Mouse (Mus musculus): Measurements from ENCODE around the gene Olfr486. TPM values are rescaled to one million over a fixed set of nuclear protein-coding genes. Genes with fewer than 3 reads are reported as not detected.

Gene Olfr486
- polyA plus RNA-seq, 1 experiment from 2014 or later, result not detected

Other genes starting within 250 kb of the Olfr486 start
- not detected in 2 replicates for gene Olfr473, start 242.3 kb downstream of the Olfr486 start, polyA plus RNA-seq (2014; fragmentation: Nextera tagmentation; extraction: Ambion mirVana)
- gene Olfr474, start 218.1 kb downstream of the Olfr486 start, polyA plus RNA-seq (2014; fragmentation: Nextera tagmentation; extraction: Ambion mirVana), result not detected in 2 replicates
- not detected in 2 replicates for gene Olfr476, start 207.9 kb downstream of the Olfr486 start, polyA plus RNA-seq (2014; fragmentation: Nextera tagmentation; extraction: Ambion mirVana)
- gene Olfr477, start 186.0 kb downstream of the Olfr486 start, polyA plus RNA-seq (2014; fragmentation: Nextera tagmentation; extraction: Ambion mirVana), result not detected in 2 replicates
- not detected in 2 replicates for gene Olfr478, start 138.8 kb downstream of the Olfr486 start, polyA plus RNA-seq (2014; fragmentation: Nextera tagmentation; extraction: Ambion mirVana)
- not detected in 2 replicates for gene Olfr479, start 122.0 kb downstream of the Olfr486 start, polyA plus RNA-seq (2014; fragmentation: Nextera tagmentation; extraction: Ambion mirVana)
- not detected in 2 replicates for gene Olfr480, start 105.4 kb downstream of the Olfr486 start, polyA plus RNA-seq (2014; fragmentation: Nextera tagmentation; extraction: Ambion mirVana)
- not detected in 2 replicates for gene Olfr481, start 92.9 kb downstream of the Olfr486 start, polyA plus RNA-seq (2014; fragmentation: Nextera tagmentation; extraction: Ambion mirVana)
- gene Olfr482, start 75.2 kb downstream of the Olfr486 start, polyA plus RNA-seq (2014; fragmentation: Nextera tagmentation; extraction: Ambion mirVana), result not detected in 2 replicates
- gene Olfr483, start 71.9 kb downstream of the Olfr486 start, polyA plus RNA-seq (2014; fragmentation: Nextera tagmentation; extraction: Ambion mirVana), result not detected in 2 replicates
- gene Olfr484, start 45.3 kb downstream of the Olfr486 start, polyA plus RNA-seq (2014; fragmentation: Nextera tagmentation; extraction: Ambion mirVana), result not detected in 2 replicates
- not detected in 2 replicates for gene Olfr485, start 12.9 kb downstream of the Olfr486 start, polyA plus RNA-seq (2014; fragmentation: Nextera tagmentation; extraction: Ambion mirVana)
- gene Olfr487, start 41.9 kb upstream of the Olfr486 start, polyA plus RNA-seq (2014; fragmentation: Nextera tagmentation; extraction: Ambion mirVana), result not detected in 2 replicates
- not detected in 2 replicates for gene Olfr488, start 85.6 kb upstream of the Olfr486 start, polyA plus RNA-seq (2014; fragmentation: Nextera tagmentation; extraction: Ambion mirVana)
- gene Olfr490, start 116.2 kb upstream of the Olfr486 start, polyA plus RNA-seq (2014; fragmentation: Nextera tagmentation; extraction: Ambion mirVana), result not detected in 2 replicates
- not detected in 2 replicates for gene Olfr491, start 140.7 kb upstream of the Olfr486 start, polyA plus RNA-seq (2014; fragmentation: Nextera tagmentation; extraction: Ambion mirVana)
- not detected in 2 replicates for gene Olfr492, start 150.9 kb upstream of the Olfr486 start, polyA plus RNA-seq (2014; fragmentation: Nextera tagmentation; extraction: Ambion mirVana)
- not detected in 2 replicates for gene Olfr493, start 174.2 kb upstream of the Olfr486 start, polyA plus RNA-seq (2014; fragmentation: Nextera tagmentation; extraction: Ambion mirVana)
- gene Olfr494, start 192.6 kb upstream of the Olfr486 start, polyA plus RNA-seq (2014; fragmentation: Nextera tagmentation; extraction: Ambion mirVana), result not detected in 2 replicates
- not detected in 2 replicates for gene Olfr495, start 220.4 kb upstream of the Olfr486 start, polyA plus RNA-seq (2014; fragmentation: Nextera tagmentation; extraction: Ambion mirVana)
- not detected in 2 replicates for gene Olfr497, start 247.7 kb upstream of the Olfr486 start, polyA plus RNA-seq (2014; fragmentation: Nextera tagmentation; extraction: Ambion mirVana)

Measured in neural tube, embryonic 14.5 days (tissue).